Mouse (Mus musculus) midbrain, embryonic 12.5 days (tissue): ENCODE measurements around the gene Lrrc26. TPM values are rescaled to one million over a fixed set of nuclear protein-coding genes. Genes with fewer than 3 reads are reported as not detected.

Source experiments
- ATAC-seq: fragments of 200-750 bp; cut with Nextera tagmentation; 2 replicates; pipeline ENCODE4 v1.8.0; 2017; ENCODE audit warnings: low read depth, moderate TSS enrichment, moderate library complexity; ENCODE audit not compliant: low FRiP score
- H3K27ac ChIP-seq: fragments of 300-500 bp; sonication (generic); replicated peaks from 2 replicates; pipeline ENCODE4 v1.5.1; 2016; ENCODE audit warnings: mild to moderate bottlenecking
- H3K27me3 ChIP-seq: fragments of 300-500 bp; sonication (generic); 2 replicates; pipeline ENCODE4 v1.6.1; 2016; ENCODE audit warnings: mild to moderate bottlenecking
- H3K36me3 ChIP-seq: fragments of 300-500 bp; sonication (generic); 2 replicates; pipeline ENCODE4 v1.6.1; 2016
- H3K4me1 ChIP-seq: fragments of 300-500 bp; sonication (generic); 2 replicates; pipeline ENCODE4 v1.6.1; 2016
- H3K4me2 ChIP-seq: fragments of 300-500 bp; sonication (generic); replicated peaks from 2 replicates; pipeline ENCODE4 v1.6.1; 2016; ENCODE audit warnings: mild to moderate bottlenecking, moderate library complexity
- H3K4me3 ChIP-seq: fragments of 300-500 bp; sonication (generic); 2 replicates; pipeline ENCODE4 v1.5.1; 2016; ENCODE audit warnings: mild to moderate bottlenecking
- H3K9ac ChIP-seq: fragments of 300-500 bp; sonication (generic); replicated peaks from 2 replicates; pipeline ENCODE4 v1.6.1; 2016; ENCODE audit warnings: mild to moderate bottlenecking, moderate library complexity
- H3K9me3 ChIP-seq: fragments of 300-500 bp; sonication (generic); 2 replicates; pipeline ENCODE4 v1.6.1; 2016; ENCODE audit warnings: mild to moderate bottlenecking
- WGBS: fragments of 180-500 bp; shearing (Covaris S2); methylation state at CpG from one replicate; pipeline ENCODE4 v1.1.7; 2016; 5-methylcytosine and 5-hydroxymethylcytosine counted together
- polyA plus RNA-seq: library from polyadenylated mRNA; unstranded; fragments of >200 nt; fragmentation: Nextera tagmentation; extraction: Ambion mirVana; gene quantifications from 2 replicates; pipeline ENCODE4 v1.2.1, GENCODE M21; 2016

The Lrrc26 gene
- polyA plus RNA-seq, 1 experiment from 2014 or later: not detected

- WGBS: 73% methylated on average over 4 of the region's 4 CpGs
- peaks cover 62% of the 10 kb centered on the region for H3K4me1 ChIP-seq
- peaks cover 16% of the 10 kb centered on the region; the same call in 1 of the 2 replicates for H3K36me3 ChIP-seq
- H3K27me3 ChIP-seq: peaks cover 29% of the 10 kb centered on the region
- H3K27ac ChIP-seq: no peak overlapping the region
- no peaks in the 10 kb centered on the region for H3K9me3 ChIP-seq
- H3K4me3 ChIP-seq: no peak overlapping the region
- H3K9ac ChIP-seq: no peak overlapping the region
- no peak for ATAC-seq
- H3K4me2 ChIP-seq: no peak overlapping the region
These were observed 21.9 kb upstream of the Lrrc26 start for GRCm38 (mm10) chr2:25267746-25268309.

DNA sequence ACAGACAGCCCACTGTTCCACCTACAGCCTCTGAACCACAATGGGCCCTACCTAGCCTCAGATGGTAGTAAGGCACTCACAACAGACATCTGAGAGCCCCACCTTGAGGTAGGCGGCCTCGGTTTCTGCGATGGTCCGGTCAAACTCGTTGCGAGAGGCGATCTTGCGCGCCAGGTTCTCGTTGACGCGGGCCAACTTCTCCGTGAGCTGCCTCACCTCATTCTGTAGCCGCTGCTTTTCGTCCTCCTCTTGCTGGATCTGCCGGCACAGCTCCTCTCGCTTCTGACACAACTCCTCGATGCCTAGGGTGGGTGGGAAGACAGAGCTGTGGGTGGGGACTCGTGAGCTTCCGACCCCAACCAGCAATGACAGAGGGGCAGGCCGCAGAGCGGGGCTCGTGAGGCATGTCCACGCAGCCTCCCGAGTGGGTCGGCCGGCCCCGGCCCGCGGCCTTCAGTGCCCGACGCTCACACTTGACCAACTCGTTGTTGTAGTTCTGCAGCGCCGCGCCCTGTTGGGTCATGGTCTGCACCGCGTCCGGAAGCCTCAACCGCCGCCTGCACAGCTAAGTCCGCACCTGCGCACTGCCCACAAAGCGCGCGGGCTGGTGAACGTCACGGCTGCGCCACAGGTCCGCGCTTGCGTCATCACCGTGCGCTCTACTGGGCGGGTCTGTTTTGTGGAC is 17.7 kb upstream of the Lrrc26 start, which contains the start of the genes Ssna1 and Anapc2:
Gene Ssna1 (minus strand): TSS at position 612 of the 685 bp plus-strand sequence.
Gene Anapc2 (plus strand): TSS at position 652 of the 685 bp plus-strand sequence.
- peak; percentile 97 for ATAC-seq
- H3K4me3 ChIP-seq: peak within 1 kb of the TSS; percentile 93
- H3K27me3 ChIP-seq: no peaks in the 10 kb centered on the region
- peaks cover 54% of the 10 kb centered on the region for H3K36me3 ChIP-seq
- H3K27ac ChIP-seq: peak within 1 kb of the TSS; percentile 78
- no peaks in the 10 kb centered on the region for H3K9me3 ChIP-seq
- under 1% methylated on average over 55 of the region's 55 CpGs for WGBS
- H3K4me1 ChIP-seq: peaks cover 33% of the 10 kb centered on the region
- peak within 1 kb of the TSS; percentile 95 for H3K4me2 ChIP-seq
- H3K9ac ChIP-seq: peak within 1 kb of the TSS; percentile 84

GRCm38 (mm10) chr2:25272515-25272914 is 17.2 kb upstream of the Lrrc26 start:
- ATAC-seq: peak; percentile 71
- H3K4me2 ChIP-seq: peak overlapping the region; percentile 95
- H3K9ac ChIP-seq: peak overlapping the region; percentile 84
- no peaks in the 10 kb centered on the region for H3K9me3 ChIP-seq
- H3K4me1 ChIP-seq: peaks cover 29% of the 10 kb centered on the region
- peak overlapping the region; percentile 93 for H3K4me3 ChIP-seq
- WGBS: under 1% methylated on average over 28 of the region's 29 CpGs
- peaks cover 59% of the 10 kb centered on the region for H3K36me3 ChIP-seq
- peak overlapping the region; percentile 78 for H3K27ac ChIP-seq
- no peaks in the 10 kb centered on the region for H3K27me3 ChIP-seq

- Histone ChIP-seq H3K36me3 (peaks cover 64% of the 10 kb centered on the region), H3K27ac (peak overlapping the region; percentile 78; the same call in 1 of the 2 replicates), H3K27me3 (no peaks in the 10 kb centered on the region), H3K4me1 (peaks cover 24% of the 10 kb centered on the region), H3K4me3 (peak overlapping the region; percentile 93), H3K9me3 (no peaks in the 10 kb centered on the region), H3K4me2 (peak overlapping the region; percentile 95), H3K9ac (peak overlapping the region; percentile 84)
- WGBS: 40% methylated on average over 16 of the region's 16 CpGs
- no peak for ATAC-seq
These were observed 16.7 kb upstream of the Lrrc26 start for GRCm38 (mm10) chr2:25273010-25273409.

DNA sequence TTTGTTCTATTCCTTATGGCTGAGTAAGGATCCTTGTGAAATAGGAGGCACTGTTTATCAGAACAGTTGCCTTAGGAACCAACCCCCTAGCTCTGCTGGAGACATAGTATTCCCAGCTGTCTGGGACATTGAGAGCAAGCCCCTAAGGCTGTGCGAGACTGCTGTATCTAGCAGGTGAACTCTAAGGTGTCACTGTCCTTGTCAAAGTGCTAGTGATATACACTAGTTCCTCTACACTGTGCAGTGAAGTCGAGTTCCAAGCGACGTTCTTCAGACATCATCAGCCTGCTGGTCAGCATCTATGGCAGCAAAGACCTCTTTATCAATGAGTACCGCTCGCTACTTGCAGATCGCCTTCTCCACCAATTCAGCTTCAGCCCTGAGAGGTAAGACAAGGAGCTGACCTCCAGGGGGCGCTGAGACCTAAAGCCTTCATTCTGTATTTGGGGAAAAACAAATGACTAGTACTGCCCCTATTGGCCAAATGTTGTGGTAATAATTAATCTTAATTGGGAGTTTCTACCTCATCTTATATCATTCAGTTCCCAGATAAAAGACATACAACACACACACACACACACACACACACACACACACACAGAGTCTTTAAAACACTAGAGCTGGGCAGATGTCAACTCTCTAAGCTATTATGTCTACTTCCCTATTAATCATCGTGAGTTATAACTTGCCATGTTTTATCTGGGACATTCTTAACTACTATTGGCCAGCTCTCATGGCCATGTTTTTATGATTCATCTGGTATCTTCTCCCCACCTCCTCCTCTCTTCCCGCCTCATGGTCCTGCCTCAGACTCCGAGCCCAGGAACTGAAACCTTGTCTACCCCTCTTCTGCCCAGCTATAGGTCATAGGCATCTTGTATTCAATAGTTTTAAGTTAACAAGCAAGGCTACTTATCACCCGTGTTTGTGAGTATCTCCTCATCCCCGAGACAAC is 10.5 kb upstream of the Lrrc26 start:
- Histone ChIP-seq H3K4me3 (no peak overlapping the region), H3K4me1 (no peaks in the 10 kb centered on the region), H3K9ac (no peak overlapping the region), H3K4me2 (no peak overlapping the region), H3K27ac (no peak overlapping the region), H3K36me3 (peaks cover 98% of the 10 kb centered on the region), H3K27me3 (no peaks in the 10 kb centered on the region), H3K9me3 (no peaks in the 10 kb centered on the region)
- ATAC-seq: no peak
- 63% methylated on average over 13 of the region's 13 CpGs for WGBS

DNA sequence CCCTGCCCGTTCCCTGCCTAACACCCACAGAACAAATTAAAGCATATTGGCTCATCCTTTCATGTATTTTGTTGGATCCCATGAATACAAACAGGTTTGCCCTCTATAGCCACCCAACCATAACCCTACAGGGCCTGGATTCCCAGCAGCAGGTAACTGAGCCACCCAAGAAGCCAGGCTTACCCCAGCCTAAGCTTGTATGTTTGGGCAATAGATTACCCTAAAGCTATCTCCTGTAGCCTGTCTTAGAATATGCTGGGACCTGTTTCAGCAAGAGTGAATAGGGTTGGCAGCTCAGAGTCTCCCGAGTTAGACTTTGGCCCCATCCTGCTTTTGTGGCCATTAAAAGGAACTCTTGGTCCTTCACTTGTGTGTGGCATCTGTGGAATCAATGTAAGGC is 4.2 kb upstream of the Lrrc26 start:
- no peaks in the 10 kb centered on the region for H3K9me3 ChIP-seq
- peaks cover 8% of the 10 kb centered on the region; the same call in 1 of the 2 replicates for H3K4me1 ChIP-seq
- peaks cover 28% of the 10 kb centered on the region for H3K27me3 ChIP-seq
- H3K4me2 ChIP-seq: no peak overlapping the region
- no peak overlapping the region for H3K27ac ChIP-seq
- H3K36me3 ChIP-seq: peaks cover 58% of the 10 kb centered on the region
- ATAC-seq: no peak
- H3K4me3 ChIP-seq: no peak overlapping the region
- WGBS: 91% methylated on average over 2 of the region's 2 CpGs
- H3K9ac ChIP-seq: no peak overlapping the region

GRCm38 (mm10) chr2:25286314-25286713 is 3.4 kb upstream of the Lrrc26 start:
- peaks cover 36% of the 10 kb centered on the region for H3K27me3 ChIP-seq
- no peak overlapping the region for H3K4me3 ChIP-seq
- H3K9ac ChIP-seq: no peak overlapping the region
- no peak overlapping the region for H3K27ac ChIP-seq
- peaks cover 50% of the 10 kb centered on the region for H3K36me3 ChIP-seq
- ATAC-seq: no peak
- 83% methylated on average over 1 of the region's 1 CpGs for WGBS
- no peaks in the 10 kb centered on the region for H3K9me3 ChIP-seq
- H3K4me1 ChIP-seq: peaks cover 8% of the 10 kb centered on the region; the same call in 1 of the 2 replicates
- no peak overlapping the region for H3K4me2 ChIP-seq

DNA sequence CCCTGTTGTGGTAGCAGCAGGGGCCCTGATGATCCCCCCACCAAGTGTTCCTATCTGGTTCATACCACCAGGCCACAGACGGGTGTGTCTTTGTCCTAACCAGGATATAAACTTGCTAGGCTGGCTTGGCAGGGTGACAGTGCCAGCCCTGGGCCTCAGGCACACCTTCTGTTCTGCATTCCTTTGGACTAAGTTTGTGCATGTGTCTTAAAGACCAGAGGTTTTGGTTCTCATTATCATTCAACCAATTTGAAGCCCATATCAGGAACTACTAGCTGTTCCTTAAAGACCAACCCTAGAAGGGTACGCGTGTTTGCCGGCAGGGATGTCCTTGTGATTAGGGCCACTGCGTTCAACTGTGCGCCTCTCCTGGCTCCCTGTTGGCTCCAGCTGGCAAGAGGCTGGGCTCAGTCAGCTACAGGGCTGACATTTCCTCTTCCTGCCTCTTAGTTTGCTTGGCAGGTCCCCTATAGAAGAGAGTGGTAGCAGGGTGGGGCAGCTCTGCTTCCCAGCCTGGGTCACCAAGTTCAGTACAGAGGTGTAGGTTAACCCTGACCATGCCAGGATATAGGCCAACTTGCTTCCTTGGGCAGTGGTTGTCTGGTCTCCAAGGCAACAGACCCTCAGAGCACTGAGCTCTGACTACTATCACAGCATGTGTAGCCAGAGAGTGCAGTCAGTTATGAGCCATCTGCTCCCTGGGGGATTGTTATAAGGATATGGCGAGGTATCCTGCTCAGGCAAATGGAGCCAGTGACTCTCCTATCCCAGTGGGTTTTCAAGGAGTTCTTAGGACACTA is 2.7 kb upstream of the Lrrc26 start:
- H3K9ac ChIP-seq: no peak overlapping the region
- WGBS: 57% methylated on average over 7 of the region's 7 CpGs
- H3K4me3 ChIP-seq: no peak overlapping the region
- H3K36me3 ChIP-seq: peaks cover 44% of the 10 kb centered on the region
- H3K9me3 ChIP-seq: no peaks in the 10 kb centered on the region
- peaks cover 43% of the 10 kb centered on the region for H3K27me3 ChIP-seq
- H3K27ac ChIP-seq: no peak overlapping the region
- peaks cover 12% of the 10 kb centered on the region for H3K4me1 ChIP-seq
- no peak overlapping the region for H3K4me2 ChIP-seq
- ATAC-seq: no peak

GRCm38 (mm10) chr2:25287927-25288649 is 1.6 kb upstream of the Lrrc26 start, which contains the start of gene Tmem210:
Gene Tmem210 (plus strand): TSS chr2:25288145.
- WGBS: 84% methylated on average over 6 of the region's 6 CpGs
- H3K9ac ChIP-seq: no peak within 1 kb of the TSS
- no peaks in the 10 kb centered on the region for H3K9me3 ChIP-seq
- no peak for ATAC-seq
- H3K27ac ChIP-seq: no peak within 1 kb of the TSS
- peaks cover 54% of the 10 kb centered on the region for H3K27me3 ChIP-seq
- H3K4me2 ChIP-seq: no peak within 1 kb of the TSS
- H3K36me3 ChIP-seq: peaks cover 34% of the 10 kb centered on the region
- H3K4me3 ChIP-seq: no peak within 1 kb of the TSS
- peaks cover 17% of the 10 kb centered on the region for H3K4me1 ChIP-seq

GRCm38 (mm10) chr2:25288734-25289345 is 875 bp upstream of the Lrrc26 start:
- Histone ChIP-seq H3K27ac (no peak overlapping the region), H3K9ac (no peak overlapping the region), H3K4me1 (peaks cover 17% of the 10 kb centered on the region), H3K27me3 (peaks cover 61% of the 10 kb centered on the region), H3K36me3 (peaks cover 27% of the 10 kb centered on the region), H3K4me3 (no peak overlapping the region), H3K9me3 (no peaks in the 10 kb centered on the region), H3K4me2 (no peak overlapping the region)
- ATAC-seq: no peak
- WGBS: 74% methylated on average over 7 of the region's 7 CpGs
